Mouse (Mus musculus): ENCODE measurements around the gene Eps8l3. TPM values are rescaled to one million over a fixed set of nuclear protein-coding genes. Genes with fewer than 3 reads are reported as not detected.

The Eps8l3 gene
- polyA plus RNA-seq, 1 experiment: not detected

- no peak for TF ChIP-seq TCF12 (IDR thresholded peaks at IDR 0.05; ENCODE audit: insufficient read depth, poor library complexity, severe bottlenecking)
- no peak for TF ChIP-seq POLR2AphosphoS2 (IDR thresholded peaks at IDR 0.05; ENCODE audit: insufficient read length, low read depth)
- TF ChIP-seq USF1 (IDR thresholded peaks at IDR 0.05; ENCODE audit: low read depth): no peak
- TF ChIP-seq MAX (IDR thresholded peaks at IDR 0.05; ENCODE audit: low read depth): no peak
- no peak for TF ChIP-seq POLR2A (IDR thresholded peaks at IDR 0.05; ENCODE audit: insufficient read length, low read depth)
- Histone ChIP-seq H3K36me3 (ENCODE audit: control insufficient read depth, insufficient read depth) (no peaks in the 10 kb centered on the region), H3K4me2 (ENCODE audit: low read depth) (no peak overlapping the region), H3K79me2 (ENCODE audit: control insufficient read depth, insufficient read depth) (no peaks in the 10 kb centered on the region), H3K4me3 (no peak overlapping the region), H3ac (ENCODE audit: control insufficient read depth, insufficient read length) (no peak overlapping the region), H3K27me3 (ENCODE audit: control insufficient read depth, insufficient read depth, insufficient read length) (no peaks in the 10 kb centered on the region)
Observed at GRCm38 (mm10) chr3:107835301-107835700, 41.7 kb upstream of the Eps8l3 start.

DNA sequence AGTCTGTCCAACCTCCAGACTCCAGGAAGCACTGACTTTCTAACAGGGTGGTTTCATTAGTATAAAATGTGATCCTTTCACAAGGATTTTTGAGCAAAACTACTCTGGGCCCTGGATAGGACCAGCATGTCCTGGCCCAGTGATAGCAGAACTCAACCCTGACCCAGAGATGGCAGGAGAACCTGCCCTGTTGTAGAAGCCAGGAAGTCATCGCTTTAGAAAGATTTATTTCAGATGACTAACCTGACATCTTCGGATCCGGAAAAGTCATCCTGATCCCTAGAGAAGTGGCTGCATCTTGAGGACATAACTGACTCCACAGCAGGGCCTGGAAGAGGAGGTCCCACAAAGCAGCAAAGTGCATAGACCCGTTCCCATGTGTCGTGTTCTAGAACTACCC is 37.2 kb upstream of the Eps8l3 start:
- TF ChIP-seq TCF3 (IDR thresholded peaks at IDR 0.05; ENCODE audit: insufficient read length, low read depth): no peak
- TF ChIP-seq USF1 (IDR thresholded peaks at IDR 0.05; ENCODE audit: low read depth): no peak
- TF ChIP-seq SRF (IDR thresholded peaks at IDR 0.05; ENCODE audit: control insufficient read depth, insufficient read length, low read depth): no peak
- TF ChIP-seq TCF12 (IDR thresholded peaks at IDR 0.05; ENCODE audit: insufficient read depth, poor library complexity, severe bottlenecking): no peak
- no peak for TF ChIP-seq MYOG (IDR thresholded peaks at IDR 0.05; ENCODE audit: control insufficient read depth in 1 of 3, insufficient read depth in 1 of 3, insufficient read length in 2 of 3, low read depth in 2 of 3)
- no peak overlapping the region for H3ac ChIP-seq (ENCODE audit: control insufficient read depth, insufficient read length)
- no peak overlapping the region for H3K4me3 ChIP-seq
- H3K79me2 ChIP-seq (ENCODE audit: control insufficient read depth, insufficient read depth): no peaks in the 10 kb centered on the region
- no peaks in the 10 kb centered on the region for H3K27me3 ChIP-seq (ENCODE audit: control insufficient read depth, insufficient read depth, insufficient read length)
- H3K36me3 ChIP-seq (ENCODE audit: control insufficient read depth, insufficient read depth): no peaks in the 10 kb centered on the region
- H3K4me2 ChIP-seq (ENCODE audit: low read depth): no peak overlapping the region

GRCm38 (mm10) chr3:107840855-107841254 is 36.2 kb upstream of the Eps8l3 start:
- Histone ChIP-seq H3K36me3 (ENCODE audit: control insufficient read depth, insufficient read depth) (no peaks in the 10 kb centered on the region), H3K4me2 (ENCODE audit: low read depth) (peak overlapping the region; percentile 38), H3K27me3 (ENCODE audit: control insufficient read depth, insufficient read depth, insufficient read length) (no peaks in the 10 kb centered on the region), H3K4me3 (no peak overlapping the region), H3K79me2 (ENCODE audit: control insufficient read depth, insufficient read depth) (no peaks in the 10 kb centered on the region), H3ac (ENCODE audit: control insufficient read depth, insufficient read length) (no peak overlapping the region)
- TF ChIP-seq USF1 (IDR thresholded peaks at IDR 0.05; ENCODE audit: low read depth): peak; percentile 5
- TF ChIP-seq MYOD1 (IDR thresholded peaks at IDR 0.05; ENCODE audit: control insufficient read depth in 1 of 3, insufficient read length in 2 of 3, low read depth in 2 of 3): no peak
- no peak for TF ChIP-seq SRF (IDR thresholded peaks at IDR 0.05; ENCODE audit: control insufficient read depth, insufficient read length, low read depth)
- TF ChIP-seq MYOG (IDR thresholded peaks at IDR 0.05; ENCODE audit: control insufficient read depth in 1 of 3, insufficient read depth in 1 of 3, insufficient read length in 2 of 3, low read depth in 2 of 3): no peak

GRCm38 (mm10) chr3:107841370-107841769 is 35.7 kb upstream of the Eps8l3 start:
- Histone ChIP-seq H3K4me2 (ENCODE audit: low read depth) (peak overlapping the region; percentile 38), H3K79me2 (ENCODE audit: control insufficient read depth, insufficient read depth) (no peaks in the 10 kb centered on the region), H3K27me3 (ENCODE audit: control insufficient read depth, insufficient read depth, insufficient read length) (no peaks in the 10 kb centered on the region), H3ac (ENCODE audit: control insufficient read depth, insufficient read length) (no peak overlapping the region), H3K36me3 (ENCODE audit: control insufficient read depth, insufficient read depth) (no peaks in the 10 kb centered on the region), H3K4me3 (no peak overlapping the region)
- no peak for TF ChIP-seq CEBPB (IDR thresholded peaks at IDR 0.05; ENCODE audit: insufficient read depth, poor library complexity, severe bottlenecking)
- peak in 2 of 3 experiments; percentile 6 to 63 for TF ChIP-seq MYOD1 (IDR thresholded peaks at IDR 0.05; ENCODE audit: control insufficient read depth in 1 of 3, insufficient read length in 2 of 3, low read depth in 2 of 3)
- TF ChIP-seq TCF12 (IDR thresholded peaks at IDR 0.05; ENCODE audit: insufficient read depth, poor library complexity, severe bottlenecking): no peak
- peak in 1 of 3 experiments; percentile 20 for TF ChIP-seq MYOG (IDR thresholded peaks at IDR 0.05; ENCODE audit: control insufficient read depth in 1 of 3, insufficient read depth in 1 of 3, insufficient read length in 2 of 3, low read depth in 2 of 3)
- TF ChIP-seq USF1 (IDR thresholded peaks at IDR 0.05; ENCODE audit: low read depth): no peak

DNA sequence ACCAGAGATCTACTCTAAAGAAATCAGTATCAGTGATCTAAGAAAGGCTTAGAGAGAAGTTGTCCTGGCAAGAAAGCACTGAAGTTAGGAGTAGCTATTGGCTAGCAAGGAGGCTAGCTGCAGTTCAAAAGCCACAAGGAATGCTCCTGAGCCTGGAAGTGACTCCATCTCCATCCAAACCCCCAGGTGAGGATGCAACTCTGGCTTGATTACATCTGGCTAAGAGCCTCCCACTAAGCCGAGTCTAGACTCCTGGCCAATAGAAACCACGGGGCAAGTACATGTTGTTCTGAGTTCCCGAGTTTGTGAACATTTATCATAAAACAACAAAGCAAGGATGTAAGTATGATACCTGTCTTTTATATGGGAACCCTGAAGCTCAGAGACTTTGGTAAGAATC is 33.6 kb upstream of the Eps8l3 start:
- Histone ChIP-seq H3K27me3 (ENCODE audit: control insufficient read depth, insufficient read depth, insufficient read length) (no peaks in the 10 kb centered on the region), H3K4me3 (no peak overlapping the region), H3K79me2 (ENCODE audit: control insufficient read depth, insufficient read depth) (no peaks in the 10 kb centered on the region), H3K4me2 (ENCODE audit: low read depth) (no peak overlapping the region), H3ac (ENCODE audit: control insufficient read depth, insufficient read length) (no peak overlapping the region), H3K36me3 (ENCODE audit: control insufficient read depth, insufficient read depth) (no peaks in the 10 kb centered on the region)
- TF ChIP-seq REST (IDR thresholded peaks at IDR 0.05; ENCODE audit: insufficient read depth, insufficient read length) (no peak), MYOG (IDR thresholded peaks at IDR 0.05; ENCODE audit: control insufficient read depth in 1 of 3, insufficient read depth in 1 of 3, insufficient read length in 2 of 3, low read depth in 2 of 3) (no peak), MYOD1 (IDR thresholded peaks at IDR 0.05; ENCODE audit: control insufficient read depth in 1 of 3, insufficient read length in 2 of 3, low read depth in 2 of 3) (no peak), TCF12 (IDR thresholded peaks at IDR 0.05; ENCODE audit: insufficient read depth, poor library complexity, severe bottlenecking) (no peak), SRF (IDR thresholded peaks at IDR 0.05; ENCODE audit: control insufficient read depth, insufficient read length, low read depth) (no peak)

GRCm38 (mm10) chr3:107844001-107844400 is 33.0 kb upstream of the Eps8l3 start:
- no peaks in the 10 kb centered on the region for H3K79me2 ChIP-seq (ENCODE audit: control insufficient read depth, insufficient read depth)
- H3K4me2 ChIP-seq (ENCODE audit: low read depth): no peak overlapping the region
- no peak overlapping the region for H3K4me3 ChIP-seq
- H3ac ChIP-seq (ENCODE audit: control insufficient read depth, insufficient read length): no peak overlapping the region
- no peaks in the 10 kb centered on the region for H3K27me3 ChIP-seq (ENCODE audit: control insufficient read depth, insufficient read depth, insufficient read length)
- TF ChIP-seq MYOD1 (IDR thresholded peaks at IDR 0.05; ENCODE audit: control insufficient read depth in 1 of 3, insufficient read length in 2 of 3, low read depth in 2 of 3): no peak
- TF ChIP-seq MYOG (IDR thresholded peaks at IDR 0.05; ENCODE audit: control insufficient read depth in 1 of 3, insufficient read depth in 1 of 3, insufficient read length in 2 of 3, low read depth in 2 of 3): no peak
- TF ChIP-seq CEBPB (IDR thresholded peaks at IDR 0.05; ENCODE audit: insufficient read depth, poor library complexity, severe bottlenecking): no peak
- H3K36me3 ChIP-seq (ENCODE audit: control insufficient read depth, insufficient read depth): no peaks in the 10 kb centered on the region
